Mouse (Mus musculus) kidney, embryonic 14.5 days (tissue): ENCODE measurements at regions not wholly inside any gene's neighbourhood (a gene's known extent, or its start where the extent isn't known, plus 50 kb on each side); places are given as distances from the start of the nearest gene placed in this dataset.
A peak's percentile ranks its signal among the peaks of the same experiment; 100 is the strongest.

Experiments
- ATAC-seq: fragments of 200-750 bp; cut with Nextera tagmentation; 2 replicates; pipeline ENCODE4 v1.8.0; 2017; ENCODE audit warnings: moderate number of reproducible peaks, mild to moderate bottlenecking, moderate TSS enrichment, moderate library complexity; ENCODE audit not compliant: low FRiP score, low TSS enrichment
- H3K27ac ChIP-seq: fragments of 300-500 bp; sonication (generic); 2 replicates; pipeline ENCODE4 v1.5.1; 2014; ENCODE audit warnings: low read depth, mild to moderate bottlenecking, low read length, moderate library complexity, mixed read lengths
- H3K27me3 ChIP-seq: fragments of 300-500 bp; sonication (generic); 2 replicates; pipeline ENCODE4 v1.6.1; 2014; ENCODE audit warnings: mild to moderate bottlenecking, low read length; ENCODE audit not compliant: control insufficient read depth, insufficient read depth
- H3K36me3 ChIP-seq: fragments of 300-500 bp; sonication (generic); 2 replicates; pipeline ENCODE4 v1.6.1; 2014; ENCODE audit warnings: low read length, mixed read lengths; ENCODE audit not compliant: control insufficient read depth, insufficient read depth
- H3K4me1 ChIP-seq: fragments of 300-500 bp; sonication (generic); 2 replicates; pipeline ENCODE4 v1.6.1; 2014; ENCODE audit warnings: low read length, mixed read lengths; ENCODE audit not compliant: control insufficient read depth, insufficient read depth
- H3K4me2 ChIP-seq: fragments of 300-500 bp; sonication (generic); replicated peaks from 2 replicates; pipeline ENCODE4 v1.6.1; 2014; ENCODE audit warnings: low read depth, mild to moderate bottlenecking, low read length
- H3K4me3 ChIP-seq: fragments of 300-500 bp; sonication (generic); 2 replicates; pipeline ENCODE4 v1.5.1; 2014; ENCODE audit warnings: mild to moderate bottlenecking, low read length
- H3K9ac ChIP-seq: fragments of 300-500 bp; sonication (generic); 2 replicates; pipeline ENCODE4 v1.6.1; 2014; ENCODE audit warnings: low read depth, mild to moderate bottlenecking, low read length, moderate library complexity
- H3K9me3 ChIP-seq: fragments of 300-500 bp; sonication (generic); 2 replicates; pipeline ENCODE4 v1.6.1; 2016; ENCODE audit warnings: low read length; ENCODE audit not compliant: control insufficient read depth
- WGBS: fragments of 180-500 bp; shearing (Covaris S2); extraction: QIAGEN DNeasy Blood & Tissue Kit; methylation state at CpG from one replicate; pipeline ENCODE4 v1.1.7; 2014; 5-methylcytosine and 5-hydroxymethylcytosine counted together

DNA sequence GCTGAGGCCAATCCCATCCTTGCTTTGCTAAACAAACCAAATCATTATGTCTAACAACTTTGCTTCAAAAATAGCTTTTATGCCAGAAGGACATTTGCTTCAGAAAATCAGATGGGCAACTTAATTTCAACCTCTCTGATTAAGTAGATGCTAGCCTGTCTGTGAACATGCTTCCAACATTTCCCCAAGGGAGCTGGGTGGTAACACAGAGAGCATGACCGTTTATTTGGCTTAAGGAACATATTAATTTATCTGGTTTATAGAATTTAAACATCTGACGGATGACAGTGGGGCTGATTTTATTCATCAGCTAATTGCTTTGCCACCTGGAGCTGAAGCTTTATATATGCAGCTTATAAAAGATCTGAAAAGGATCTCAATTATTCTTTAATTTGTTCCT is 245.1 kb upstream of the Spred2 start:
- Histone ChIP-seq H3K36me3 (no peaks in the 10 kb centered on the region), H3K9me3 (no peaks in the 10 kb centered on the region), H3K27ac (no peak overlapping the region), H3K4me1 (no peaks in the 10 kb centered on the region), H3K4me3 (no peak overlapping the region), H3K27me3 (no peaks in the 10 kb centered on the region), H3K4me2 (no peak overlapping the region), H3K9ac (no peak overlapping the region)
- WGBS: 85% methylated on average over 2 of the region's 2 CpGs
- no peak for ATAC-seq

DNA sequence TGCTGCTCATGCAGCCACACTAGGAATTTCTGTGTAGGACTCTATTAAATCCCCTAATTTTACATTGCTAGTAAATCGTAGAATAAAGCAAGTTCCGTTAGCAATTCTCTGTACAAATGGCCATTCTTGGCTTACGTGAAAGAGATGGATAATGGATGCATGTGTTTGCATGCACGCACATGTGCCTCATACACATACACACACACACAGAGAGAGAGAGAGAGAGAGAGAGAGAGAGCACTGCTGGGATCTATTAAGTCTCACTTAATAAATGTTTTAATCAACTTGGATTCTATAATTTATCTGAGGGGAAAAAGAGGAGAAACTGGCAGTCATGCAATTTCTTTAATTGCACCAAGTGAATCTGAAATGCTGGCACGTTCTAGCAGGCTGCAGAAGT is 244.5 kb upstream of the Spred2 start:
- Histone ChIP-seq H3K27me3 (no peaks in the 10 kb centered on the region), H3K4me1 (no peaks in the 10 kb centered on the region), H3K27ac (no peak overlapping the region), H3K9me3 (no peaks in the 10 kb centered on the region), H3K4me3 (no peak overlapping the region), H3K36me3 (no peaks in the 10 kb centered on the region), H3K9ac (no peak overlapping the region), H3K4me2 (no peak overlapping the region)
- WGBS: 89% methylated on average over 5 of the region's 5 CpGs
- ATAC-seq: no peak

DNA sequence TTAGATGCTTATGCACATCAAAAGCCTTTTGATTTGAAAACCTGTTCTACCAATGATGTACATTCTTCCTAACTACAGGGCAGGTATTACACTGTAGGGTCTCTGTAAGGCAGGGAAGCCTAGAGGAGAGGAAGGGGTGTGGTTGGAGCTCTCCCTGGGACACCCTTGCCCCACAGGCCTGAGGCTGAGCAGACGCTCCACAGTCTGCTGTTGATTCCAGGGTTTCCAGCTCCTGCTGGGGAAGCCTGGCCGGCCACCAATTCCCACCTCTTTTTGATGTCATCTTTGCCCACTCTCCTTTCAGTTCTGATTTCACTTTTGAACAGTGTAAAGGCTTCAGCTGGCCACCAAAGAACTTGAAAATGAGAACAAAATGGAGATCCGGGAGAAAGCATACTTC is 223.0 kb upstream of the Spred2 start:
- no peak for ATAC-seq
- WGBS: 66% methylated on average over 3 of the region's 3 CpGs
- Histone ChIP-seq H3K4me1 (no peaks in the 10 kb centered on the region), H3K27me3 (no peaks in the 10 kb centered on the region), H3K9me3 (no peaks in the 10 kb centered on the region), H3K36me3 (no peaks in the 10 kb centered on the region), H3K4me2 (no peak overlapping the region), H3K4me3 (no peak overlapping the region), H3K9ac (no peak overlapping the region), H3K27ac (no peak overlapping the region)

DNA sequence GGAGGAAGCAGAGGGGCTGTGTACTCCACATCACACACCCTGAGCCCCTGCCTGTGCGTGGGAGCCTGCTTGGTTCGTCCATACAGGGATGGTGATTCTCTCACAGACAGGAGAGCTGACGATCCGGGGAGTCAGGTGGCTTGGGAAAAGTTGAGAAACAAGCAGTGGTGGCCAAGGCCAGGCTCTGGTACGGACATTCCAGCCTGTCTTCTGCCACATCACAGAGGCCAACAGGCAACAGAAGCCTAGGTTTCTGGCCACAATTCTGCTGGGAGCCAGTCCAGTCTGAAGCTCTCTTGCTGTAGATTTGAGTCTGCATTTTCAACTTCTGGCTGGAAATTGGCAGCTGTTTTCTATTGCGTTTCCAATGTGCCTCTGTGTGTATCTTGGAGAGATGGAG is 215.4 kb upstream of the Spred2 start:
- H3K27me3 ChIP-seq: no peaks in the 10 kb centered on the region
- 0 out of 2 replicates have a peak, but pooled peaks cover 3% of the 10 kb centered on the region for H3K4me1 ChIP-seq
- no peak overlapping the region for H3K27ac ChIP-seq
- no peak overlapping the region for H3K4me2 ChIP-seq
- ATAC-seq: no peak; the same call in 1 of the 2 replicates
- H3K9ac ChIP-seq: no peak overlapping the region
- H3K36me3 ChIP-seq: no peaks in the 10 kb centered on the region
- no peak overlapping the region for H3K4me3 ChIP-seq
- 74% methylated on average over 6 of the region's 6 CpGs for WGBS
- H3K9me3 ChIP-seq: no peaks in the 10 kb centered on the region

DNA sequence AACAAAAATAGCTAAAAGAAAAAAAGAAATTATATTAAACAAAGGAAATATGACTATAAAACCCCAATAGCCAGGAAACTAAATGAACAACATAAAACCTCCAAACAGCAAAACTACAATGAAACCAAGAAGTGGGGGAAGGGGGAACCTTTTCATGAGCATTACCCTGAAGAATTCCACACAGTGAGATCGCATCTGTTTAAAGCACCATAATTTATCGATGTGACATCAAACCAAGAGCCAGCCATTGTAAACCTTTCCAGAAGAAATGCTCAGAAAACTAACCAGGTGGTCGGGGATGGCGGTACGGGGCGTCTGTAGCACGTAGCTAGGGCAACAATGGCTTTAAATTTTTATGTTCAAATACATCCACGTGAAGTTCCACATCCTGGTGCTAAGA is 214.8 kb upstream of the Spred2 start:
- H3K36me3 ChIP-seq: no peaks in the 10 kb centered on the region

DNA sequence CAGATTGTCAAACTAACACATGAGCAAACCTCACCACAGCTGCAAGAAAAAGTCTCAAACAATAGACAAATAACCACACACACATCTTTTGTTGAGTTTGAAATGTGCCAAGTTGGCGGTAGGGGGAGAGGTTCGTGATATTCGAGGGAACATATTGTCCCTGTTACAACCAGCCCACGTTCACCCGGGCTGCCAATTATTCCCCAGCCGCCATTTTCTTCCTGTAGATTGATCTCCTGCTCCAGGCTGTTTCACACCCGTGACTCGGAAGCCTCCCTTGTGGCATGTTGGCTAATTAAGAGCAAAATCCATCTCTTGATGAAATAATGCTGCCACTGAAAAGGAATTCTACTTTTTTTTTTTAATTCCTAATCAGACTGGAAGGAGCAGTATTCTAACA is 211.1 kb upstream of the Spred2 start:
- Histone ChIP-seq H3K4me1 (0 out of 2 replicates have a peak, but pooled peaks cover 5% of the 10 kb centered on the region), H3K36me3 (no peaks in the 10 kb centered on the region), H3K27me3 (no peaks in the 10 kb centered on the region), H3K4me3 (no peak overlapping the region), H3K9ac (no peak overlapping the region), H3K9me3 (no peaks in the 10 kb centered on the region), H3K4me2 (no peak overlapping the region), H3K27ac (no peak overlapping the region)
- no peak for ATAC-seq
- WGBS: 88% methylated on average over 8 of the region's 8 CpGs

More for the DNA sequence above, 214.8 kb upstream of the Spred2 start:
- no peaks in the 10 kb centered on the region for H3K27me3 ChIP-seq
- no peak overlapping the region for H3K4me3 ChIP-seq
- no peak for ATAC-seq
- no peaks in the 10 kb centered on the region for H3K9me3 ChIP-seq
- H3K4me2 ChIP-seq: no peak overlapping the region
- 59% methylated on average over 8 of the region's 8 CpGs for WGBS
- no peak overlapping the region for H3K27ac ChIP-seq
- H3K4me1 ChIP-seq: 0 out of 2 replicates have a peak, but pooled peaks cover 3% of the 10 kb centered on the region
- no peak overlapping the region for H3K9ac ChIP-seq

DNA sequence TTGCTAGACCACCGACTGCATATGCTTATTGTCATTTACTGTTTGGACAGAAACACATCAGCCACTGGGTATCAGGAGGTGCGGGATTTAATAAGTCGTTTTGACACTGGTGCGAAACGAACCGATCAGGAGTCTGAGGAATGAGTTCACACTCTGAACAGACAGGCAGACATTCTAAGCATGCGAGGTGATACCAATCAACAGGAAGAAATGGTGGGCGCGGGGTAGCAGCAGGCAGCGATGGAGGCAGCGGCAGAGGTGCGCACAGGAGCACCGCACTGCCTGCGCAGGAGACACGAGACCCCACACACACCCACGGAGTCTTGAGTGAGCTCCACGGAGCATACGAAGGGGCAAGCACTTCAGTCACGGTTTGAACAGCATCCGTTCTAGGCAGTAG is 210.6 kb upstream of the Spred2 start:
- Histone ChIP-seq H3K27me3 (no peaks in the 10 kb centered on the region), H3K9me3 (no peaks in the 10 kb centered on the region), H3K9ac (no peak overlapping the region), H3K27ac (no peak overlapping the region), H3K4me3 (no peak overlapping the region), H3K4me1 (0 out of 2 replicates have a peak, but pooled peaks cover 5% of the 10 kb centered on the region), H3K4me2 (no peak overlapping the region), H3K36me3 (no peaks in the 10 kb centered on the region)
- WGBS: 70% methylated on average over 20 of the region's 20 CpGs
- peak; percentile 43; the same call in 1 of the 2 replicates for ATAC-seq

DNA sequence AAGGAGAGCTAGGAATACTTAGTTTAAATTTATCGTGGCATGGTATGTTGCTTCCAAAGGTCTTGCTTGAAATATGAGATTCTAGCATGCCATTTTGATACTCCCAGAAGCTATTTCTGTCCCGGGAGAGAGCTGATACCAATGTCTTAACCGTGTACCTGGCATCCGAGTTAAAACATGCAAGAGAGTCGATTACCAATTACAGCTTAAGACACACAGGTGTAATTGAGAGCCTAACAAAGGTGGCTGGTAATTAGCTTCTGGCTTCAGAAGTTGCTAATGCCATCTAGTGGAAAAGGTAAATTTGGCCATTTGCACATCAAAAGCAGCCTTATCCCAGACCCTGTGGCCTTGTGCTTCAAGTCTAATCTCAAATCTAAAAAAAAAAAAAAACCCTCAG is 210.0 kb upstream of the Spred2 start:
- Histone ChIP-seq H3K4me2 (no peak overlapping the region), H3K4me3 (no peak overlapping the region), H3K9me3 (no peaks in the 10 kb centered on the region), H3K27ac (no peak overlapping the region), H3K27me3 (no peaks in the 10 kb centered on the region), H3K36me3 (no peaks in the 10 kb centered on the region), H3K4me1 (0 out of 2 replicates have a peak, but pooled peaks cover 5% of the 10 kb centered on the region), H3K9ac (no peak overlapping the region)
- 10% methylated on average over 5 of the region's 5 CpGs for WGBS
- 0 out of 2 replicates have a peak, but pooled peaks have one; percentile 35 for ATAC-seq

DNA sequence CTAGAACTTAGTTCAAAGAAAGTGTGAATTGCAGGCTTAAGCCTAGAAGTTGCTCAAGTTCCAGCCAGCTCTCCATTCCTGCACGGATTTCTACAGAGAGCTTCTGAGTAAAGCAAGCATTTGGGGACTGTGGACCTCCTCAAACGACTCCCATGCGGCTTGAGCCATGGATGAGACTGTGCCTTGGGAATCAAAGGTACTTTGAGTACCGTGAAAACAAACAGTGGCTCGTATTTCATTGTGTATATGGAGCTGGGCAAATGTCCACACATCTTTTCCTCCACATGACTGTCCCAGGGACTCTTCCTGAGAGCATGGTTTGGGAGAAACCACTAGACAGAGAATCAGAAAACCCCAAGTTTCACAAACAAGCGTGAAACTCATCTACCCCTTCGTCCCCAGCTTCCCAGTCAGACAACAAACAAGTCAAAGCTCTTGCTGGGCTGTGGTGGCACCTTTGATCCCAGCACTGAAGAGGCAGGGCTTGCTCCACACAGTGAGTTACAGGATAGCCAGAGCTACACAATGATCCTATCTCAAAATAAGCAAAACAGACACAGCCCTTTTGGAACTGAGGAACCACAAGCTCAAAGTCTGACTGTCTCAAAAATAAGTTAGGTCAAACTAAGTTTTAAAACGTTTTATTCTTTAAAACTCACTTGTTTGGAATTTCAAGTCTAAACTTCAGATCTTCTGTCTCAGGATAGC is 209.1 kb upstream of the Spred2 start:
- WGBS: 18% methylated on average over 8 of the region's 8 CpGs
- Histone ChIP-seq H3K9ac (no peak overlapping the region), H3K4me3 (no peak overlapping the region), H3K27ac (no peak overlapping the region), H3K9me3 (0 out of 2 replicates have a peak, but pooled peaks cover 4% of the 10 kb centered on the region), H3K4me1 (0 out of 2 replicates have a peak, but pooled peaks cover 5% of the 10 kb centered on the region), H3K27me3 (no peaks in the 10 kb centered on the region), H3K4me2 (no peak overlapping the region), H3K36me3 (no peaks in the 10 kb centered on the region)
- peak; percentile 46; the same call in 1 of the 2 replicates for ATAC-seq
